Mouse (Mus musculus): ENCODE measurements around the gene C2cd6.

C2cd6 gene

GRCm38 (mm10) chr1:59094705-59095104, at the start of gene C2cd6:
C2cd6 (minus strand) TSS chr1:59094900.
- no peak for DNase-seq

- peak; percentile 51 for DNase-seq
These were observed 48.1 kb upstream of the C2cd6 start for GRCm38 (mm10) chr1:59142809-59143208.

GRCm38 (mm10) chr1:59134419-59134818, 39.7 kb upstream of the C2cd6 start:
- DNase-seq, result no peak

- DNase-seq, result no peak
These were observed 34.2 kb upstream of the C2cd6 start for GRCm38 (mm10) chr1:59128879-59129278.

GRCm38 (mm10) chr1:59125558-59125957, 30.9 kb upstream of the C2cd6 start:
- no peak for DNase-seq

- peak; percentile 91 for DNase-seq
These were observed 25.2 kb upstream of the C2cd6 start, which contains the start of gene Tmem237 for GRCm38 (mm10) chr1:59119720-59120457. Tmem237 (minus strand) TSS chr1:59120408.

- DNase-seq, result no peak
These were observed 15.8 kb upstream of the C2cd6 start for GRCm38 (mm10) chr1:59110524-59110923.

GRCm38 (mm10) chr1:59102071-59102470, 7.4 kb upstream of the C2cd6 start:
- DNase-seq, result no peak

GRCm38 (mm10) chr1:59101020-59101419, 6.3 kb upstream of the C2cd6 start:
- no peak for DNase-seq

- DNase-seq, result no peak
These were observed 23.8 kb downstream of the C2cd6 start for GRCm38 (mm10) chr1:59070867-59071266.

GRCm38 (mm10) chr1:59067976-59068375, 26.7 kb downstream of the C2cd6 start:
- DNase-seq, result peak; percentile 17

GRCm38 (mm10) chr1:59063697-59064096, 31.0 kb downstream of the C2cd6 start:
- no peak for DNase-seq

GRCm38 (mm10) chr1:59056955-59057354, 37.7 kb downstream of the C2cd6 start:
- DNase-seq, result no peak

- DNase-seq, result no peak
These were observed 43.4 kb downstream of the C2cd6 start for GRCm38 (mm10) chr1:59051306-59051705.

GRCm38 (mm10) chr1:59037723-59038122, 57.0 kb downstream of the C2cd6 start:
- DNase-seq, result no peak

- DNase-seq, result no peak
These were observed 73.1 kb downstream of the C2cd6 start for GRCm38 (mm10) chr1:59021556-59021955.

GRCm38 (mm10) chr1:59009250-59009649, 85.5 kb downstream of the C2cd6 start:
- no peak for DNase-seq
